Mouse (Mus musculus): ENCODE data around the gene Cacna2d2. TPM values are rescaled to one million over a fixed set of nuclear protein-coding genes. Genes with fewer than 3 reads are reported as not detected.

The Cacna2d2 gene
- polyA plus RNA-seq, 1 experiment from 2014 or later: 6.8 TPM

DNA sequence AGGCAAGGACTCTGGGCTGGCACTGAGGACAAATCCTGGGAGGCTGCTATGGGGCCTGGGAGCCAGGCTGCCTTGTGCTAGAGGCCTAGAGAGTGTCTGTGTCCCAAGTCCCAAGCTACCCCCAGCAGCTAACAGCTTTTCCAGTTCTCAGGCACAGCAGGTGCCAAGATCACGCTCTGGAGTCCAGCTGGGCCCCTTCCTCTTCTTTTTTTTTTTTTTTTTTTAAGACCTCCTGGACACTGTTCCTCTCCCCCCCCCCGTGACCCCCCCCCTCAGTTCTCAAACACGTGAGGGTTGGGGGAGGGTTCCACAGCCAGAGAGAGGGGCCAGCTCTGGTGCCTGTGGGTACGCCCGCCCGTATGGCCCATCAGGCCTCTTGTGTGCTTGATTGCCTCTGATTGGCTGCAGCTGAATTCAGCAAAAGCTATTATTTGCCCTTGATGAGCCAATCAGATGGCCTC lies 45.6 kb downstream of the Cacna2d2 start:
- no peaks in the 10 kb centered on the region for H3K9me3 ChIP-seq
- peak overlapping the region; percentile 36; the same call in 1 of the 2 replicates for H3K27ac ChIP-seq
- H3K27me3 ChIP-seq (ENCODE audit: insufficient read depth, poor library complexity, severe bottlenecking): peaks cover 8% of the 10 kb centered on the region; the same call in 1 of the 2 replicates
- peaks cover 55% of the 10 kb centered on the region for H3K4me1 ChIP-seq
- no peak overlapping the region for H3K4me3 ChIP-seq
- 27% methylated on average over 5 of the region's 6 CpGs for WGBS
- no peak for DNase-seq (ENCODE audit: low spot score)
- no peaks in the 10 kb centered on the region for H3K36me3 ChIP-seq

DNA sequence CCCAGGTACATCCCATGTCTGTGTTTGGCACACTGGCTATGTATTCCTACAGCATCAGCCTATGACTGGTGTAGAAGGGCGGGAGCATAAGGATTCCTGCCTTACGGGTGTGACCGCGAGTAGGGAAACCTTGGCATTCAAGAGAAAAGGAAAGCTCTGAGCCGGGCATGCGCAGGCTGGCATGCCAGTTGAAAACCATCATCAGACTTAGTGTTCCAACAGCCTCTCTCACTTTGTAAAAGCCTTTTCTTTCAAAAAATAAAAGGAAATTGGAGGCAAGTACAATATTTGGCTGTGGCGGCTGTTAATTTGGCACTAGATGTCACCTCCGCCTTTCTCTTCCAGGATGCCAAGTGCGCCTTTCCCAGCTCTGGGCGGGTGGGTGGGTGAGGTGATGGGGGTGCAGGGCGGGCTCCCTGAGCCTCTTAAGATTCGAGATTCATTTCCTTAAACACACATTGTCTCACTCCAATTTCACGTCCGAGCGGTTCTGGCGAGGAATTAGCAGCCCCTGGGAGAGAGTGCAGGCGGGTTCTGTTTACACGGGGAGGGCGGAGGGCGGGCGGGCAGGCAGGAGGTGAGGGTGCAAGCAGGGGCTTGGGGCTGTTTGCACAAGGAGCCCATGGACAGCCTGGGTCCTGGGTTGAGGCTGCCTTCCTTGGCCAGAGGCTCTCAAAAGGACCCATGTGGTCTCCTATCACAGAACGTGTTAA lies 49.5 kb downstream of the Cacna2d2 start:
- Histone ChIP-seq H3K4me1 (peaks cover 62% of the 10 kb centered on the region), H3K9me3 (no peaks in the 10 kb centered on the region), H3K27me3 (ENCODE audit: insufficient read depth, poor library complexity, severe bottlenecking) (peaks cover 22% of the 10 kb centered on the region; the same call in 1 of the 2 replicates), H3K27ac (no peak overlapping the region), H3K4me3 (no peak overlapping the region), H3K36me3 (no peaks in the 10 kb centered on the region)
- 50% methylated on average over 22 of the region's 22 CpGs for WGBS
- no peak for DNase-seq (ENCODE audit: low spot score)

DNA sequence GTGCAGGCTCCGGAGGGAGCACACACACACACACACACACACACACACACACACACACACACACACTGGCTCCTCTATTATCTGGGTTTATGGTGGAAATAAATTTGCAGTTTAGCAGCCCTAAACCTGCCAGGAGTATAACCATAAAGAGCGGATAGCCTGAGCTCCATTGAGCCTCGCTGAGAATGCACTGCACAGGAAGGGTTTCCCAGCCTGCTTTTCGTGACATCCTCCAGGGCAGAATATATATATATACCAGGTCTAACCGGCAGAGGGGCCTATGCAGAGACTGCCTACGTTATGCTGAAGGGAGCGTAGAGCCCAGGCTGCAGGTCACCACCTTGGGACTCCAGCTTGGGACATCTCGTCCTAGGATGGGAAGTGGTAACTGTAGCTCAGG lies 52.0 kb downstream of the Cacna2d2 start:
- H3K9me3 ChIP-seq: no peaks in the 10 kb centered on the region
- WGBS: 58% methylated on average over 8 of the region's 8 CpGs
- H3K27ac ChIP-seq: peak overlapping the region; percentile 60; the same call in 1 of the 2 replicates
- H3K4me1 ChIP-seq: peaks cover 72% of the 10 kb centered on the region
- no peak for DNase-seq (ENCODE audit: low spot score)
- no peaks in the 10 kb centered on the region for H3K36me3 ChIP-seq
- H3K4me3 ChIP-seq: no peak overlapping the region
- peaks cover 22% of the 10 kb centered on the region; the same call in 1 of the 2 replicates for H3K27me3 ChIP-seq (ENCODE audit: insufficient read depth, poor library complexity, severe bottlenecking)

DNA sequence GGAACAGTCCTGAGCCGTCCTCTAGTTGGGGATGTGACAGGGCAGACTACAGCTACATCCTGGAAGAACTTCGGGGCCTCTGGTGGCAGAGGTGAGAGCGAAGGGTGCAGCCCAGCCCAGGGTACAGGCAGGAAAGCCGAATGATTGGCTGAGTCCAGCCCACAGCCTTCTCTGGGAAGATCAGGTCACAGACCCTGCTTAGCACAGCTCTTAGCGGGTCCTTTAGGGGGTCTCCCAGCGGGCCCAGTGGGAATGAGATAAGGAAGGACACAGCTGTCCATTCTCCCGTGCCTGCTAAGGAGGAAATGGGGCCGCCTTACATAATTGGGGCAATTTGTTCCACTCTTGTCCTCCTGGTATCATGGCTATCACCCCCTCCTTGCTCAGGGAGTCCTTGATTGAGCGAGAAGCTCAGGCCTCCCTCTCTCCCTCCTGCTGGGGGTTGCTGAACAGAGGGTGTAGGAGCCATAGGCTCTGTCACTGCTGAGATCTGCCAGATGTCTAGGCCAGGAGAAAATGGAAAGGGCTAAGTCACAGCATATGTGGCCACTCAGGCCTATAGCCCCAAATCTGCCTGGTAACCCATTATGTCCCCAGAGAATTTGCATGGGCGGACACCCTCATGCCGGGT lies 52.6 kb downstream of the Cacna2d2 start:
- Histone ChIP-seq H3K27me3 (ENCODE audit: insufficient read depth, poor library complexity, severe bottlenecking) (peaks cover 22% of the 10 kb centered on the region; the same call in 1 of the 2 replicates), H3K36me3 (no peaks in the 10 kb centered on the region), H3K9me3 (no peaks in the 10 kb centered on the region), H3K4me3 (no peak overlapping the region), H3K4me1 (peaks cover 78% of the 10 kb centered on the region), H3K27ac (peak overlapping the region; percentile 60; the same call in 1 of the 2 replicates)
- no peak for DNase-seq (ENCODE audit: low spot score)
- WGBS: 26% methylated on average over 11 of the region's 11 CpGs

DNA sequence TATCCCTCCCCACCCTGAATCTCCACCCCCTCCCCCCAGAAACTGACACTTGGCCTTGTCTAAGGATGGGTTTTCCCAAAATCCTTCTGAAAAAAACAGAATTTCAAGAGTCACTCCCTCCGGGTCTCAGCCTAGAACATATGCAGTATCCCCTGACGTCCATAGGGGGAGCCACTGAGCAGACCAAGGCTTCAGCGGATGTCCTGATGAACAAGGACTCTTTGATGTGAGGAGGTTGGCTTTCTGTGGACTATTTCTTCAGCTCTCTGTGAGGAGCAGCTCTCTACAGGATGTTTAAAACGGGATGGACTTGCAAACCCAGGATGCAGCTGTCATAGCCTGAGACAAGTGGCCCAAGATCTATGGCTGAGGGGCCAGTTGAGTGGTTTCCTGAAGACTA lies 53.1 kb downstream of the Cacna2d2 start:
- H3K4me3 ChIP-seq: no peak overlapping the region
- no peaks in the 10 kb centered on the region for H3K36me3 ChIP-seq
- no peak for DNase-seq (ENCODE audit: low spot score)
- no peak overlapping the region for H3K27ac ChIP-seq
- no peaks in the 10 kb centered on the region for H3K9me3 ChIP-seq
- 21% methylated on average over 4 of the region's 4 CpGs for WGBS
- H3K4me1 ChIP-seq: peaks cover 80% of the 10 kb centered on the region
- H3K27me3 ChIP-seq (ENCODE audit: insufficient read depth, poor library complexity, severe bottlenecking): peaks cover 22% of the 10 kb centered on the region; the same call in 1 of the 2 replicates

DNA sequence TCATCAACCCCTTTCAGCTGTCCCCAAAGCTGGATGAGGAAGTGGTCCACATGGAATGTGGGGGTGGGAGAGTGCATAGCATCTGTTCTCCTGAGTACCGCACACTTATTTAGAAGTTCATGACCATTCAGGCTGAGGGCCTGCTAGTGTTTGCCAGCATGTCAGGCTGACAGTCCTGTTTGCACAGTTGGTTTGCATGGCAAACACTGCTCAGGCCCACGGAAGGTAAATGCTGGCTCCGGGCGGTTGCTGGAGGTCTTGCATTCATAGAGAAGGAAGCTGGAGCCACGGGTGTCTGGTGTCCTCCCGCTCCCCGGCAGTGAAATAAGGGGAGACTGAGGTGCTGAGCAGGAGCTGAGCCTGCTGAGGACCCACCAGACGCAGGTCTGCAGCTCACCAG lies 53.7 kb downstream of the Cacna2d2 start:
- Histone ChIP-seq H3K9me3 (no peaks in the 10 kb centered on the region), H3K27ac (0 out of 2 replicates have a peak overlapping the region, but pooled peaks have one; percentile 31), H3K4me1 (peaks cover 80% of the 10 kb centered on the region), H3K27me3 (ENCODE audit: insufficient read depth, poor library complexity, severe bottlenecking) (peaks cover 22% of the 10 kb centered on the region; the same call in 1 of the 2 replicates), H3K4me3 (no peak overlapping the region), H3K36me3 (no peaks in the 10 kb centered on the region)
- DNase-seq (ENCODE audit: low spot score): no peak
- WGBS: 81% methylated on average over 8 of the region's 8 CpGs

DNA sequence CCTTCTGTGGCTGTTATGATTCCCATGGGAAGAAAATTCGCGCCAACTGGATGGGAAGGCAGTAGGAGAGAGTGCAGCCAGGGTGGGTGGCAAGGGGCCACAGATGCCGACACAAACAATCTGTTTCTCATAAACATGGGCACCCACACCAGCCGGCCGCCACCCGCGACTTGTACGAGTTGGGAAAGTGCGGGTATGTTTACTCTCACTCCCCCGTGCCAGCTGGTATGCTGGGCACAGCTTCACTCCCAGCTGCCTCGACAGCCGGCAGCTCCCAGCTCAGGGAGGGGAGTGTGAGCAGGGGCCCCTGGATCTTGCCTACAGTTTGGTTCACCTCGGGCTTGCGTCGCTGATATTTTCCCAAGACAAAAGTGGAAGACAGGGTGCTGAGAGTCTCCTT lies 57.3 kb downstream of the Cacna2d2 start:
- Histone ChIP-seq H3K36me3 (no peaks in the 10 kb centered on the region), H3K9me3 (no peaks in the 10 kb centered on the region), H3K27ac (0 out of 2 replicates have a peak overlapping the region, but pooled peaks have one; percentile 23), H3K27me3 (ENCODE audit: insufficient read depth, poor library complexity, severe bottlenecking) (peaks cover under 1% of the 10 kb centered on the region), H3K4me1 (peaks cover 59% of the 10 kb centered on the region), H3K4me3 (no peak overlapping the region)
- WGBS: 64% methylated on average over 15 of the region's 15 CpGs
- DNase-seq (ENCODE audit: low spot score): no peak

DNA sequence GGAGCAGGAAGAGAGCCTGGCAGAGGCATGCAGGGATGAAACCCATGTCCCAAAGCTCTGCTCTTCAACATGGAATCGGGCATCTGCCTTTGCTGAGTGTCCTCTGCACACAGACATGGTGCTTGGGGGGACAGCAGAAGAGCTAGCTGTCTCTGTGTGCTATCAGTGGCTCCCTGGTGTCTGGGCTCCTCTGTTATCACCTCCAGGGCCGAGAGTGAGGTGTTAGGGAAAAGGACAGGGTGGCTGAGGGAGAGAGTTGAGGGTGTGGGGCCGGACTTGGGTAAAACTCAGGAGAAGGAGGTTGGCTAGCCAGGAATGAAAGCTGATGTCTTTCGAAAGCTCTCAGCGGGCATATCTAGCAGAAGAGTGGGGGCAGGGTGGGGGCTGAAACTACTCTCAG lies 63.5 kb downstream of the Cacna2d2 start:
- H3K4me3 ChIP-seq: peak overlapping the region; percentile 27; the same call in 1 of the 2 replicates
- peak; percentile 90 for DNase-seq (ENCODE audit: low spot score)
- no peaks in the 10 kb centered on the region; the same call in none of the 2 replicates for H3K27me3 ChIP-seq (ENCODE audit: insufficient read depth, poor library complexity, severe bottlenecking)
- H3K36me3 ChIP-seq: no peaks in the 10 kb centered on the region
- H3K9me3 ChIP-seq: no peaks in the 10 kb centered on the region
- peaks cover 53% of the 10 kb centered on the region for H3K4me1 ChIP-seq
- peak overlapping the region; percentile 87 for H3K27ac ChIP-seq
- 13% methylated on average over 5 of the region's 5 CpGs for WGBS

DNA sequence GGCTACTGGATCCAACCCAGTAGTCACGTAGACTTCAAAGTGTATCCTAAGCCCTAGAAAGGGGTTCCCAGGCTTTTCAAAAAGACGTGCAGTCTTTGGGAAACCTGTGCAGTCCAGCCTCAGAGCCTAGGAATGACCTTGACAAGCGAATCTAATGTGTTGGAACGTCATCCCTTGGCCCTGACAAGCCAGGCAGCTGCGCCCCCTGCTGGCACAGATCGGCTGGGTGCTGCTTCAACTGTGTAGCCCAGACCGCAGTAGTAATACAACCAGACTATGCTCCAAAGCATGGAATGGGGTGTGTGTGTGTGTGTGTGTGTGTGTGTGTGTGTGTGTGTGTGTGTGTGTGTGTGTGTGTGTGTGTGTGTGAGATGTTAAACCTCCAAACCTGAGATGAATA lies 64.1 kb downstream of the Cacna2d2 start:
- peaks cover 54% of the 10 kb centered on the region for H3K4me1 ChIP-seq
- H3K9me3 ChIP-seq: no peaks in the 10 kb centered on the region
- no peaks in the 10 kb centered on the region for H3K36me3 ChIP-seq
- 11% methylated on average over 7 of the region's 7 CpGs for WGBS
- peak overlapping the region; percentile 27; the same call in 1 of the 2 replicates for H3K4me3 ChIP-seq
- DNase-seq (ENCODE audit: low spot score): peak; percentile 95
- H3K27ac ChIP-seq: peak overlapping the region; percentile 87
- no peaks in the 10 kb centered on the region; the same call in none of the 2 replicates for H3K27me3 ChIP-seq (ENCODE audit: insufficient read depth, poor library complexity, severe bottlenecking)

DNA sequence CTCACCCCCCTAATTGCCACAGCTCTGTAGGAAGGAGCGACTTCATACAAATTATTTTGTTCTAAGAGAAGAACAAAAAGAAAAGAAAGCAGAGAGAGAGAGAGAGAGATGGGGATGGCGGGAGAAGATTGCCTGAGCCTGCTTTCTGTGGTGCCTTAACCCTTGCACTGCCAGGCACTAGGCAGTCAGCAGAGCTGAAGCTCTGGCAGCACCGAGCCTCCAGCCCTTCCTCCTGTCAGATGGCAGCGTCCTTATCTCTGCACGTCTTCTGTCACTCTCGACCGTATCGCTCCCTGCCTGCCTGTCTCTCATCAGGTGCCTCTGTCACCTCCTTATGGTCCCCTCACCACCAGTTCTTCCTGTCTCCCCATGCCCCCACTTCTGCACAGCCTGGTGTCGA lies 64.7 kb downstream of the Cacna2d2 start:
- 6% methylated on average over 9 of the region's 9 CpGs for WGBS
- Histone ChIP-seq H3K4me1 (peaks cover 60% of the 10 kb centered on the region), H3K4me3 (0 out of 2 replicates have a peak overlapping the region, but pooled peaks have one; percentile 12), H3K27me3 (ENCODE audit: insufficient read depth, poor library complexity, severe bottlenecking) (no peaks in the 10 kb centered on the region; the same call in none of the 2 replicates), H3K36me3 (no peaks in the 10 kb centered on the region), H3K27ac (peak overlapping the region; percentile 87), H3K9me3 (no peaks in the 10 kb centered on the region)
- no peak for DNase-seq (ENCODE audit: low spot score)

DNA sequence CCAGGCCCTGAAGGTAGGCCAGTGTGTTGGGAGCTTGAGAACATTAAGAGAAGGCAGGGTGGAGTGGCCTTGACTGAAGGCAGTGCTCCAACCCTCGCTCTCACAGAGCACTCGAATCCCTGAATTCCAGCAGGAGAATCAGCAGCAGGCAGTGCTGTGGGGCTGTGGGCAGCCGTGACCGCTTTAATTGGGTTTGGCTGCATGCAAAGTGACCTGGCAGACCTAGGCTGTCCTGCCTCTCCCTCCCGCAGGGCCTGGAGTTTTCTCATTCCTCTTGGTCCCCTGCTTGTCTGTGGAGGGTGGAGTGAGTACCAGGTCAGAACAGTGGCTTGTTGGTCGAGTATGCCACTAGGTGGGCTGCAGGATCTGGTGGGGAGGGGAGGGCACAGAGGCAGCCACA lies 66.2 kb downstream of the Cacna2d2 start:
- DNase-seq (ENCODE audit: low spot score): no peak
- H3K27ac ChIP-seq: peak overlapping the region; percentile 87
- H3K9me3 ChIP-seq: no peaks in the 10 kb centered on the region
- no peaks in the 10 kb centered on the region for H3K36me3 ChIP-seq
- no peak overlapping the region for H3K4me3 ChIP-seq
- WGBS: 24% methylated on average over 6 of the region's 6 CpGs
- H3K27me3 ChIP-seq (ENCODE audit: insufficient read depth, poor library complexity, severe bottlenecking): no peaks in the 10 kb centered on the region; the same call in none of the 2 replicates
- H3K4me1 ChIP-seq: peaks cover 69% of the 10 kb centered on the region

DNA sequence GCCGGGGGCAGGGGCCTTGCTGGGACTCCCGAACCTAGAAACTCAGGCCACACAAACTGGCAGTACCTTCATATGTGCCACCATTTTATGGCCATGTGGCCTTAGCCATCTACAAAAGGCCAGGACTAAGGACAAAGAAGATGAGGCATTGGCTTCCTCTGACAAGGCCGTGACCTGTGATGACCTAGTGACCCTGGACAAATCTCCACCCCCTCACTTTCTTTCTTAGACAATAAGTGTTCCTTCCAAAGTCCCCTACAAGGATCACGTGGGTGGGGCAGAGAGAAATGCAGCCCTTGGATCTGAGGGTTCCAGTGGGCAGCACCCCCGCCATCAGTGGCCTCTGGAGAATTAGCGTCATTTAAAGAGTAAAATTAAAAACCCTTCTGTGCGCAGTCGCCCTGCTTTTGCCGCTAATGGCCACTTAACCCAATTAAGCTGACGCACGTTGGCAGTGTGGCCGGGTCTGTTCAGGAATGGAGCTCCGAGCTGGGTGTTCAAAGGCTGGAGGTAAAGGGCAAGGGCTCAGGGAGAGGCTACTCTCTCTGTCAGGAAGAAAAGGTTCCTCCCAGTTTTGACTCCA lies 69.9 kb downstream of the Cacna2d2 start:
- Histone ChIP-seq H3K27ac (no peak overlapping the region), H3K27me3 (ENCODE audit: insufficient read depth, poor library complexity, severe bottlenecking) (peaks cover 8% of the 10 kb centered on the region), H3K36me3 (no peaks in the 10 kb centered on the region), H3K9me3 (no peaks in the 10 kb centered on the region), H3K4me3 (no peak overlapping the region), H3K4me1 (peaks cover 48% of the 10 kb centered on the region)
- DNase-seq (ENCODE audit: low spot score): no peak
- WGBS: 71% methylated on average over 13 of the region's 13 CpGs

DNA sequence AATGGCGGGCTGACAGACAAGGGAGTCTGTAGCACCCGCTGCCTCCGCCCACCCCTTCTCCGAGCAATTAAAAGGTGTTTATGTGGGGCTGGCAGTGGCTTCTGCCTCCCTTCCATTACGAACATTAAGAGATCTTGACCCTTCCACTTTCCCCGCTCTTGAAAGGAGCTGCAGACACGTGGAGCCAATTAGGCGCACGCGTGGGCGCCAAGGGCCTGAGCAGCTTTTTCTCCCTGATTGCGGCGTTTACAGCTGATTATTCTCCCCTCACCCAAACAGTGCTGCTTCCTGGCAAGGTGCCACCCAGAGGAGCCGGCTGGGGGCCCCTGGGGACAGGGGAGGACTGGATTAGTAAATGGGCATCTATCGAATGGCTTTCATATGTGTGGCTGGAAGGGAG lies 71.0 kb downstream of the Cacna2d2 start:
- WGBS: 75% methylated on average over 15 of the region's 15 CpGs
- peaks cover 8% of the 10 kb centered on the region for H3K27me3 ChIP-seq (ENCODE audit: insufficient read depth, poor library complexity, severe bottlenecking)
- H3K36me3 ChIP-seq: no peaks in the 10 kb centered on the region
- H3K9me3 ChIP-seq: no peaks in the 10 kb centered on the region
- no peak overlapping the region for H3K4me3 ChIP-seq
- no peak for DNase-seq (ENCODE audit: low spot score)
- H3K4me1 ChIP-seq: peaks cover 39% of the 10 kb centered on the region
- peak overlapping the region; percentile 57; the same call in 1 of the 2 replicates for H3K27ac ChIP-seq

All from heart, embryonic 10.5 days (tissue).